Mouse (Mus musculus) c-Kit-negative CD71-positive TER-119-positive erythroid progenitor cells, embryonic 14.5 days (primary cell): Measurements from ENCODE around the gene Rhbdf2.

Experiments
- DNase-seq: peaks from one replicate; pipeline ENCODE4 v3.0.0-alpha.2; 2013; ENCODE audit warnings: low read depth, low spot score

Gene Rhbdf2

DNA sequence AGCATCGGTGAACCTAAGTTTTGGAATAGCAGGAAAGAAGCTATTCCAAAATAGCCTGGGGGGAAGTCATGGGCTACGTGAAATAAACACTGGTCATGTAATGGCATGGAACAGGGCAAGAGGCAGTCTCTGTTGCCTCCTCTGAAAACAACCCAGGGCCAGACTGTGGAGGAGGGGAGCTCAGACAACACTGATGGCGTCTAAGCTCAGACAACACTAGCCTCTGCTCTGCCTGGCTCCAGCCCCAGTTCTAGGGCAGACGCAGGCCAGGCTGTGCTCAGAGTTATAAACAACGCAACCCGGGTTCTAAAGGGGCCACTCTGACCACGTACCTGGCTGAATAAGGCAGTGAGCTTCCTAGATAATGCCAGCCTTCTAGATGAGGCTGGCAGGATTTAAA, 76.1 kb downstream of the Rhbdf2 start:
- no peak for DNase-seq

DNA sequence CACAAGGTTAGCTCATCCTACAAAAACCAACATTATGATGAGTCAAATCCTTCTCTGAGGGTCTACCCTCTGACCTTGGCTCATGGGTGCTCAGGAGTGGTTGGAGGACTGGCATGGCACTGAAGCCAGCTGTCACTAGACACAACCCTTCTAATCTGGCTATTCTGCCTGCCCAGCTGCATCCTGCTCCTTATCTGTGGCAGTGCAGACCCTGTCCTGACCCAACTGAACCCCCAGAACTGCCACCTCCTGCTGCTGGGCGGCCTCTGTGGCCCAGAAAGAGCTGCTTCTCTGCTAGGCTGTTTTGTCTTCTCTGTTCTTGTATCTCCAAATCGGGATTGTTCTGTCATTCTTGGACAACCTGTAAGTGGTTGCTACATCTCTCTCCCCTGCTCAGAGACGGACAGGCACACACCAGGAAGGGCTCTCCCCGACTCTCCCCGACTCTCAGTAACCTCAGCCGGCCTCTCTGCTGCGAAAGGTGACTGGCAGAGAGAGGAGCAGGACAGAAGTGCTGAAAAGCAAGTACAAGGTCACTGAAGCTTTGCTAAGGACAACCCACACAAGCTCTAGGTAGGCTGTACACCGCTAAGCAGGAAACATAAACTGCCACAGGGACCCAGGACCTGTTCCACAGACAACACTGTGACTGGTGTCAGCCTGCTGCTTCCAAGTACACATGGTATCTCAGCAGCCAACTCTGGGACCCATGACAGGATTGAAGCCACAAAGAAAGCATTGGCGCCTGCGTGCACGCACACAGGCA, 77.4 kb downstream of the Rhbdf2 start:
- DNase-seq: no peak

DNA sequence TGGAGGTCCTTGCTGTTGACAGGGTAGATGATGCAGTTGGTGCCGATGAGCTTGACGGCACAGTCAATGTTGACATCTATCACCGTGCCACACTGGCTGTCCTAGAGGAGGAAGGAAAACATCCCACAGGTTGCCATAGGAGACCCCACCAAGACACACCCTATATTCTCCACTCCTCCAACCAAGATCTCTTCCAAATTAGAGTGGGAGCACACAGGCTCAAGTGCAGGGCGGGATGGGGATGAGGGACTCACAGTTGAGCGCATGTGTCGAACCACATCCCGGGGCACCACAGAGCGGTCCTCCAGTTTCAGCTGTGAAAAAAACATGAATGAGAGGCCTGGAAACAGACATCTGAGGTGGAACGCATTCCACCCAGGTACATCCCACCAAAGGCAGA, 78.0 kb downstream of the Rhbdf2 start:
- DNase-seq: no peak
